Mouse (Mus musculus): ENCODE data around the gene Acot11. TPM values are rescaled to one million over a fixed set of nuclear protein-coding genes. Genes with fewer than 3 reads are reported as not detected.

Acot11 gene
- 6.6 and 9.5 TPM in 2 replicates for total RNA-seq (2023)

DNA sequence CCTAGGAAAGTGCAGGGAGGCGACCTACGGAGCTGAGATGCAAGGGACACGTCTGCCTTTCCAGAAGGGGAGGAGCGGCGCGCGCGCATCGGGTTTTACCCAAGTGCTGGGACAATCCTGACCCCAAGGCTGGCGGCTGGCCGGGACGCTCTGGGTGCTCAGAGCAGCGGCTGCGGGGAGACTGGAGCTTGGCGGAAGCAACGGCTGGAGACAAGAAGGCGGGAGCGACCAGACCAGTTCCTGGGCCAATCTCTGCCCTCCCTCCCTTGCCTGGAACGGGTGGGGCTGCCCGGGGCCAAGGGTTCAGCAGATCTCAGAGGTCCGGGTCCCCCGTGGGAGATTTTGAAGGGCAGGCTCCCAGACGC, at the start of gene Acot11:
Acot11 (minus strand) TSS at position 89 of the 365 bp plus-strand sequence.

DNA sequence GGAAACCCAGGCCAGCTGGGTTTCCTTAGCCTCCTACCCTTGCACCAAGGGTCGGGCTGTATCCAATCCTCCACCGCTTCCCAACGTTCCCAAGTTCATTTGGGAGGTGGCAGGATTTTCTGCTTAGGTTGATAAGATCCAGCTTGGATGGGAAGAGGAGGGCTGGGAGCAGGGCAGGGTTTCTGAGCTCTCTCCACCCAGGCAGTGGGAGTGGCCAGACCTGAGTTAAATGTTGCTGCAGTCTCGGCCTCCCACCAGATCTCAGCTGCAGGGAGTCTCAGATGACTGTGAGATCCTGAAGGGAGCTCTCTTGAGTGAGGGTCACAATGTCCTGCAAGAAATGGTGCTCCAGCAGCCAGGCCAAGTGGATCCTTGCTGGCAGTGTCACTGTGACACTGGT, 71.2 kb downstream of the Acot11 start, which contains the start of gene Fam151a:
Fam151a (plus strand) TSS at position 254 of the 400 bp plus-strand sequence.

DNA sequence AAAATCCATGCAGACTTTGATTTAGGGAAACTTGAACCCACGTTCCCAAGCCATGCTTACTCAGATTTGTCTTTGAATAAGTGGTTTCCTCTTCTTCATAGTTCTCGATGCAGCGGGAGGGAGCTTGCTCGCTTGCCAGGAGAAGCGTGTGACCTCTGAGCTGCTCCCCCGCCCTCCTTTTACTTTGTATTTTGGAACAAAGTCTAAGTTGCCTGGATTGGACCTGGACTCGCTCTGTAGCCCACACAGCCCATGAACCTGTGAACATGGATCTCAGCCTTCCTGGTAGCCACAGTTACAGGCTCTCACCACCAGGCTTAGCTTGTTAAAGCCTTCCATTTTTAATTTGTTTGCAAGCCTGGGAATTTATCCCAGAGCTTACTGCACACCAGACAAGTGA, 74.0 kb downstream of the Acot11 start, which contains the start of gene Mroh7:
Mroh7 (minus strand) TSS at position 112 of the 400 bp plus-strand sequence.

Other genes with a start within 250 kb of the Acot11 start
- 2.9 and 3.3 TPM in 2 replicates for gene Dhcr24, start 244.0 kb downstream of the Acot11 start, total RNA-seq (2023)
- gene Lexm, start 187.8 kb downstream of the Acot11 start, total RNA-seq (2023), result not detected in 2 replicates
- not detected in 2 replicates for gene Ttc22, start 182.6 kb downstream of the Acot11 start, total RNA-seq (2023)
- 0.73 and 1.2 TPM in 2 replicates for gene Pars2, start 153.9 kb downstream of the Acot11 start, total RNA-seq (2023)
- 12.5 and 14.3 TPM in 2 replicates for gene Ttc4, start 126.1 kb downstream of the Acot11 start, total RNA-seq (2023)
- not detected in 2 replicates for gene Mroh7, start 74.1 kb downstream of the Acot11 start, total RNA-seq (2023)
- not detected in 2 replicates for gene Fam151a, start 71.1 kb downstream of the Acot11 start, total RNA-seq (2023)
- 16.2 and 18.1 TPM in 2 replicates for gene Ssbp3, start 105.7 kb upstream of the Acot11 start, total RNA-seq (2023)